Mouse (Mus musculus) liver, embryonic 14.5 days (tissue): ENCODE measurements around the gene Nr2f2.

Experiments used
- CTCF ChIP-seq: IDR thresholded peaks from 2 replicates; pipeline ENCODE4 v1.5.1; 2016; ENCODE audit warnings: antibody characterized with exemption, low read depth, control low read depth
- EP300 ChIP-seq: IDR thresholded peaks from 2 replicates; pipeline ENCODE4 v1.6.1; 2016; ENCODE audit warnings: antibody characterized with exemption, low read depth

- TF ChIP-seq CTCF (no peak), EP300 (no peak)
Observed at GRCm38 (mm10) chr7:70332064-70332850, 34.3 kb downstream of the Nr2f2 start.
